Mouse (Mus musculus): Measurements from ENCODE around the gene Zfp184. TPM values are rescaled to one million over a fixed set of nuclear protein-coding genes. Genes with fewer than 3 reads are reported as not detected.

Gene Zfp184
- total RNA-seq, 2 experiments from 2014 or later, result 9.2 to 16.1 TPM

- ATAC-seq (replicated peaks; ENCODE audit: poor library complexity), result no peak
Observed at GRCm38 (mm10) chr13:22008707-22009106, 63.8 kb downstream of the Zfp184 start.

GRCm38 (mm10) chr13:22009642-22010041 is 64.7 kb downstream of the Zfp184 start, which contains the start of gene Prss16:
TSS of gene Prss16 (minus strand) at chr13:22009742.
- no peak for ATAC-seq (replicated peaks; ENCODE audit: poor library complexity)

Other genes with a start within 250 kb of the Zfp184 start
- not detected in 2 replicates for gene Olfr1359, start 247.0 kb upstream of the Zfp184 start, total RNA-seq (2015)
- gene Olfr1359, start 247.0 kb upstream of the Zfp184 start, total RNA-seq (2017), result not detected in 2 replicates
- gene Hist1h2bl, start 229.0 kb upstream of the Zfp184 start, total RNA-seq (2015), result 264 and 265 TPM in 2 replicates
- gene Hist1h2bl, start 229.0 kb upstream of the Zfp184 start, total RNA-seq (2017), result 396 and 423 TPM in 2 replicates
- 2.0 and 5.0 TPM in 2 replicates for gene Hist1h2ai, start 228.7 kb upstream of the Zfp184 start, total RNA-seq (2015)
- 2,894 and 3,659 TPM in 2 replicates for gene Hist1h2ai, start 228.7 kb upstream of the Zfp184 start, total RNA-seq (2017)
- gene Hist1h3h, start 227.4 kb upstream of the Zfp184 start, total RNA-seq (2015), result 35.1 and 67.8 TPM in 2 replicates
- gene Hist1h3h, start 227.4 kb upstream of the Zfp184 start, total RNA-seq (2017), result 208 and 295 TPM in 2 replicates
- gene Hist1h2bm, start 223.1 kb upstream of the Zfp184 start, total RNA-seq (2015), result 116 and 137 TPM in 2 replicates
- 542 and 561 TPM in 2 replicates for gene Hist1h2bm, start 223.1 kb upstream of the Zfp184 start, total RNA-seq (2017)
- gene Hist1h4j, start 210.0 kb upstream of the Zfp184 start, total RNA-seq (2015), result 3.0 and 6.7 TPM in 2 replicates
- gene Hist1h4j, start 210.0 kb upstream of the Zfp184 start, total RNA-seq (2017), result 303 and 332 TPM in 2 replicates
- gene Hist1h4k, start 194.6 kb upstream of the Zfp184 start, total RNA-seq (2015), result 58.4 and 76.4 TPM in 2 replicates
- gene Hist1h4k, start 194.6 kb upstream of the Zfp184 start, total RNA-seq (2017), result 2,633 and 2,646 TPM in 2 replicates
- 79.0 and 135 TPM in 2 replicates for gene Hist1h2ak, start 191.3 kb upstream of the Zfp184 start, total RNA-seq (2015)
- 1,123 and 1,182 TPM in 2 replicates for gene Hist1h2ak, start 191.3 kb upstream of the Zfp184 start, total RNA-seq (2017)
- 350 and 353 TPM in 2 replicates for gene Hist1h2bn, start 191.0 kb upstream of the Zfp184 start, total RNA-seq (2015)
- 1,312 and 1,339 TPM in 2 replicates for gene Hist1h2bn, start 191.0 kb upstream of the Zfp184 start, total RNA-seq (2017)
- gene Hist1h1b, start 164.5 kb upstream of the Zfp184 start, total RNA-seq (2015), result 614 and 670 TPM in 2 replicates
- gene Hist1h1b, start 164.5 kb upstream of the Zfp184 start, total RNA-seq (2017), result 1,549 and 1,625 TPM in 2 replicates
- 244 and 246 TPM in 2 replicates for gene Hist1h3i, start 161.7 kb upstream of the Zfp184 start, total RNA-seq (2015)
- 294 and 383 TPM in 2 replicates for gene Hist1h3i, start 161.7 kb upstream of the Zfp184 start, total RNA-seq (2017)
- gene Hist1h2an, start 157.9 kb upstream of the Zfp184 start, total RNA-seq (2015), result 1.2 and 2.1 TPM in 2 replicates
- 859 and 860 TPM in 2 replicates for gene Hist1h2an, start 157.9 kb upstream of the Zfp184 start, total RNA-seq (2017)
- 10.4 and 19.9 TPM in 2 replicates for gene Hist1h2bp, start 157.6 kb upstream of the Zfp184 start, total RNA-seq (2015)
- gene Hist1h2bp, start 157.6 kb upstream of the Zfp184 start, total RNA-seq (2017), result 37.0 and 43.7 TPM in 2 replicates
- 394 and 411 TPM in 2 replicates for gene Hist1h2bq, start 134.9 kb upstream of the Zfp184 start, total RNA-seq (2015)
- 220 and 363 TPM in 2 replicates for gene Hist1h2bq, start 134.9 kb upstream of the Zfp184 start, total RNA-seq (2017)
- 115 and 180 TPM in 2 replicates for gene Hist1h2ao, start 134.6 kb upstream of the Zfp184 start, total RNA-seq (2015)
- gene Hist1h2ao, start 134.6 kb upstream of the Zfp184 start, total RNA-seq (2017), result 633 TPM in 1 of 2 replicates, not detected in the other
- gene Hist1h4m, start 133.3 kb upstream of the Zfp184 start, total RNA-seq (2015), result 53.3 and 56.3 TPM in 2 replicates
- gene Hist1h4m, start 133.3 kb upstream of the Zfp184 start, total RNA-seq (2017), result 2,437 and 3,070 TPM in 2 replicates
- gene Hist1h4n, start 112.9 kb upstream of the Zfp184 start, total RNA-seq (2015), result 48.7 and 53.0 TPM in 2 replicates
- gene Hist1h4n, start 112.9 kb upstream of the Zfp184 start, total RNA-seq (2017), result 1,698 and 2,087 TPM in 2 replicates
- gene Hist1h2ap, start 111.6 kb upstream of the Zfp184 start, total RNA-seq (2015), result 93.0 and 127 TPM in 2 replicates
- 3,573 and 4,575 TPM in 2 replicates for gene Hist1h2ap, start 111.6 kb upstream of the Zfp184 start, total RNA-seq (2017)
- gene Hist1h2br, start 111.4 kb upstream of the Zfp184 start, total RNA-seq (2015), result 378 and 381 TPM in 2 replicates
- 447 and 545 TPM in 2 replicates for gene Hist1h2br, start 111.4 kb upstream of the Zfp184 start, total RNA-seq (2017)
- 0.05 and 0.25 TPM in 2 replicates for gene Pom121l2, start 36.1 kb downstream of the Zfp184 start, total RNA-seq (2015)
- gene Pom121l2, start 36.1 kb downstream of the Zfp184 start, total RNA-seq (2017), result 0.10 TPM in 1 of 2 replicates, not detected in the other
- 17.0 and 19.9 TPM in 2 replicates for gene Prss16, start 64.6 kb downstream of the Zfp184 start, total RNA-seq (2015)
- gene Prss16, start 64.6 kb downstream of the Zfp184 start, total RNA-seq (2017), result 11.4 and 12.2 TPM in 2 replicates
- gene Hist1h2ah, start 90.5 kb downstream of the Zfp184 start, total RNA-seq (2015), result 1.9 and 2.2 TPM in 2 replicates
- 923 and 1,838 TPM in 2 replicates for gene Hist1h2ah, start 90.5 kb downstream of the Zfp184 start, total RNA-seq (2017)
- gene Hist1h2bk, start 90.8 kb downstream of the Zfp184 start, total RNA-seq (2015), result 65.4 and 83.1 TPM in 2 replicates
- gene Hist1h2bk, start 90.8 kb downstream of the Zfp184 start, total RNA-seq (2017), result 1,827 and 2,239 TPM in 2 replicates
- gene Hist1h4i, start 96.3 kb downstream of the Zfp184 start, total RNA-seq (2015), result 38.4 and 42.3 TPM in 2 replicates
- gene Hist1h4i, start 96.3 kb downstream of the Zfp184 start, total RNA-seq (2017), result 83.0 and 89.0 TPM in 2 replicates
- 21.6 and 36.7 TPM in 2 replicates for gene Hist1h2ag, start 97.8 kb downstream of the Zfp184 start, total RNA-seq (2015)
- gene Hist1h2ag, start 97.8 kb downstream of the Zfp184 start, total RNA-seq (2017), result 1,156 and 1,370 TPM in 2 replicates
- 66.7 and 68.0 TPM in 2 replicates for gene Hist1h2bj, start 98.1 kb downstream of the Zfp184 start, total RNA-seq (2015)
- 642 and 843 TPM in 2 replicates for gene Hist1h2bj, start 98.1 kb downstream of the Zfp184 start, total RNA-seq (2017)
- gene Vmn1r188, start 139.3 kb downstream of the Zfp184 start, total RNA-seq (2015), result not detected in 2 replicates
- not detected in 2 replicates for gene Vmn1r188, start 139.3 kb downstream of the Zfp184 start, total RNA-seq (2017)
- not detected in 2 replicates for gene Vmn1r189, start 160.7 kb downstream of the Zfp184 start, total RNA-seq (2015)
- not detected in 2 replicates for gene Vmn1r189, start 160.7 kb downstream of the Zfp184 start, total RNA-seq (2017)
- gene Vmn1r191, start 238.9 kb downstream of the Zfp184 start, total RNA-seq (2015), result not detected in 2 replicates
- not detected in 2 replicates for gene Vmn1r191, start 238.9 kb downstream of the Zfp184 start, total RNA-seq (2017)
- not detected in 2 replicates for gene Vmn1r192, start 246.0 kb downstream of the Zfp184 start, total RNA-seq (2015)
- not detected in 2 replicates for gene Vmn1r192, start 246.0 kb downstream of the Zfp184 start, total RNA-seq (2017)

All from megakaryocyte progenitor cell, adult 5-6 weeks (primary cell).